Mouse (Mus musculus) midbrain, embryonic 15.5 days (tissue): ENCODE data around the gene Pdk2. TPM values are rescaled to one million over a fixed set of nuclear protein-coding genes. Genes with fewer than 3 reads are reported as not detected.

Source experiments
- ATAC-seq: fragments of 200-750 bp; cut with Nextera tagmentation; replicated peaks from 2 replicates; pipeline ENCODE4 v1.8.0; 2017; ENCODE audit warnings: moderate TSS enrichment
- H3K27ac ChIP-seq: fragments of 300-500 bp; sonication (generic); 2 replicates; pipeline ENCODE4 v1.5.1; 2015; ENCODE audit warnings: mild to moderate bottlenecking, inconsistent platforms
- H3K27me3 ChIP-seq: fragments of 300-500 bp; sonication (generic); replicated peaks from 2 replicates; pipeline ENCODE4 v1.6.1; 2015; ENCODE audit warnings: inconsistent platforms
- H3K36me3 ChIP-seq: fragments of 300-500 bp; sonication (generic); replicated peaks from 2 replicates; pipeline ENCODE4 v1.6.1; 2015; ENCODE audit warnings: inconsistent platforms
- H3K4me1 ChIP-seq: fragments of 300-500 bp; sonication (generic); 2 replicates; pipeline ENCODE4 v1.6.1; 2015; ENCODE audit warnings: inconsistent platforms
- H3K4me2 ChIP-seq: fragments of 300-500 bp; sonication (generic); 2 replicates; pipeline ENCODE4 v1.6.1; 2015; ENCODE audit warnings: inconsistent platforms, mild to moderate bottlenecking, moderate library complexity
- H3K4me3 ChIP-seq: fragments of 300-500 bp; sonication (generic); 2 replicates; pipeline ENCODE4 v1.5.1; 2015; ENCODE audit warnings: mild to moderate bottlenecking, inconsistent platforms
- H3K9ac ChIP-seq: fragments of 300-500 bp; sonication (generic); 2 replicates; pipeline ENCODE4 v1.6.1; 2015; ENCODE audit warnings: mild to moderate bottlenecking, inconsistent platforms
- H3K9me3 ChIP-seq: fragments of 300-500 bp; sonication (generic); 2 replicates; pipeline ENCODE4 v1.6.1; 2016; ENCODE audit warnings: inconsistent platforms
- WGBS: fragments of 180-500 bp; shearing (Covaris S2); methylation state at CpG from one replicate; pipeline ENCODE4 v1.1.7; 2015; ENCODE audit warnings: mixed read lengths; 5-methylcytosine and 5-hydroxymethylcytosine counted together
- polyA plus RNA-seq: library from polyadenylated mRNA; unstranded; fragments of >200 nt; fragmentation: Nextera tagmentation; extraction: Ambion mirVana; gene quantifications from 2 replicates; pipeline ENCODE4 v1.2.1, GENCODE M21; 2015

Gene Pdk2
- polyA plus RNA-seq, 1 experiment from 2014 or later, result 28.2 TPM

DNA sequence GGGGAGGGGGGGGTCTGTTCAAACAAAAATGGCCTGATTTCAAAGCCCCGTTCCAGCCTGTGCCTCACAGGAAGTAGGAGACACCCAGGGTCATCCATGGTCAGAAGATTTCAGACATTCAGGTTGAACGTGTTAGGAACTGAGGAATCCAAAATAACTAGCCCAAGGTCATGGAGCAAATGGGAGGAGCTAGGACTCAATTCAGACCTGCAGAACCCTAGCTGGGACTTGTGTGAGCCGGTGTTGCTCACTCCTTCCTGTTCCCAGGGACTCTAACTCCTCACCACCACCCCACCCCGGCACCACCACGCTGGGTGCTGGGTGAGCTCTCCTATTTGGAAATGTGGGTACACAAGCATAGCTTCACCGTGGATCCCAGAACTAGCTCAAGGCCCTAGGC, 53.8 kb downstream of the Pdk2 start:
- Histone ChIP-seq H3K9ac (no peak overlapping the region), H3K9me3 (no peaks in the 10 kb centered on the region), H3K4me1 (peaks cover 29% of the 10 kb centered on the region), H3K27ac (no peak overlapping the region), H3K4me3 (no peak overlapping the region), H3K4me2 (no peak overlapping the region), H3K27me3 (no peaks in the 10 kb centered on the region), H3K36me3 (no peaks in the 10 kb centered on the region)
- ATAC-seq, result no peak
- WGBS, result 34% methylated on average over 6 of the region's 6 CpGs

DNA sequence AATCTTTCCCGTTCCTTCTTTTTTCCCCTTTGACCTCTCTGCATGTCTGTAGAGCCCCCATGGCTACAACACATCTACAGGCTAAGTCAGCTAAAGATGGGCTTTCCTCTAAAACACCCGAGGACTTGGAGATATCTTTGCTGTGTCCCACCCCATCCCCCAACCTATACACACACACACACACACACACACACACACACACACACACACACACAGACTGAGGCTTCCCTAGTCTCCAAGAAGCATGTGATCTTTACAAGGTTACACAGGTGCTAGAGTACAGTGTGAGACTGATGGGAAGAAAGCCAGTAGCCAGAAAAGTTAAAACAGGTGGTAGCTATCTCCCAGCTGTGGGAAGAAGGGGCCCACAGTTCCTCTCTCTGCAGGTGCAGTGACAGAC, 54.7 kb downstream of the Pdk2 start:
- Histone ChIP-seq H3K9ac (no peak overlapping the region), H3K27me3 (no peaks in the 10 kb centered on the region), H3K4me1 (peaks cover 29% of the 10 kb centered on the region), H3K36me3 (no peaks in the 10 kb centered on the region), H3K9me3 (no peaks in the 10 kb centered on the region), H3K27ac (no peak overlapping the region), H3K4me2 (no peak overlapping the region), H3K4me3 (no peak overlapping the region)
- ATAC-seq, result no peak
- WGBS, result 51% methylated on average over 2 of the region's 2 CpGs

GRCm38 (mm10) chr11:94985822-94986221, 55.3 kb downstream of the Pdk2 start:
- 74% methylated on average over 5 of the region's 5 CpGs for WGBS
- Histone ChIP-seq H3K4me1 (peaks cover 29% of the 10 kb centered on the region), H3K27ac (no peak overlapping the region), H3K27me3 (no peaks in the 10 kb centered on the region), H3K9ac (no peak overlapping the region), H3K9me3 (no peaks in the 10 kb centered on the region), H3K4me2 (no peak overlapping the region), H3K36me3 (no peaks in the 10 kb centered on the region), H3K4me3 (no peak overlapping the region)
- ATAC-seq, result no peak

- Histone ChIP-seq H3K4me2 (no peak overlapping the region), H3K27me3 (no peaks in the 10 kb centered on the region), H3K27ac (no peak overlapping the region), H3K9me3 (no peaks in the 10 kb centered on the region), H3K4me3 (no peak overlapping the region), H3K9ac (no peak overlapping the region), H3K36me3 (no peaks in the 10 kb centered on the region), H3K4me1 (peaks cover 24% of the 10 kb centered on the region)
- 60% methylated on average over 1 of the region's 1 CpGs for WGBS
- ATAC-seq, result no peak
These were observed 56.0 kb downstream of the Pdk2 start for GRCm38 (mm10) chr11:94985140-94985539.

DNA sequence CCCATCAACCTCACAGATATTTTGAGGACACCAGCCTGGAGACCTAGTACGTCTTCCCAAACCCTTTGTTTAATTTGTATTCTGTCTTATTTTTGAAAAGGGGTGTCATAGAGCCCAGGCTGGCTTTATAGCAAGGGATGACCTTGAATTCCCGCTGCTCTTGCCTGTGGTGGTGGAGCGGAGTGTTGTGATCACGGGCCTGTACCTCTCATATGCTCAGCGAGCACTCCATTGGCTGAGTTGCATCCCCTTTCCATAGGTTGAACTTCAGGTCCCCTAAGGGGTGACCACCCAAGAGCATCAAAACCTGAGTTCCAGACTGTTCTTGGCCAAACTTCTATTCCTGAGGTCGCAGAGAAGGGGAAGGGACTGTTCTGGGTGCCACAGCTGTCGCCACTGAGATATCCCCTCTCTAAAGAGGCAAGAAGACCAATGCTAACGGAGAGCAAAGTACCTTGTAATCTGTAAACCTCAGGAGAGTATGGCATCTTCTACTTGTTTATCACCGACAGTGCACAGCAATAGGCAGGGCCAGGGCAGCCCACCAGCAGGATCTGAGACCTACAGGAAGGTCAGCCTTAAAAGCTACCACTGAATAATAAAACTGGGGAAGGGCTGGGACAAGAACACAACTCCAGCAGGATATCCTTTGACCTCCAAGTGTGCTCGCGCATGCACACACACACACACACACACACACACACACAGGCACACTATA, 61.5 kb downstream of the Pdk2 start:
- peak; percentile 34 for ATAC-seq

GRCm38 (mm10) chr11:94978947-94979346, 62.2 kb downstream of the Pdk2 start:
- peak overlapping the region; percentile 24 for H3K4me3 ChIP-seq
- peaks cover 22% of the 10 kb centered on the region for H3K4me1 ChIP-seq
- peak overlapping the region; percentile 91 for H3K27ac ChIP-seq
- H3K4me2 ChIP-seq, result peak overlapping the region; percentile 49
- under 1% methylated on average over 20 of the region's 20 CpGs for WGBS
- H3K9ac ChIP-seq, result peak overlapping the region; percentile 36
- no peaks in the 10 kb centered on the region for H3K27me3 ChIP-seq
- H3K9me3 ChIP-seq, result no peaks in the 10 kb centered on the region
- ATAC-seq, result peak; percentile 97
- H3K36me3 ChIP-seq, result no peaks in the 10 kb centered on the region

More for the DNA sequence above, 61.5 kb downstream of the Pdk2 start:
- Histone ChIP-seq H3K4me1 (peaks cover 22% of the 10 kb centered on the region), H3K36me3 (no peaks in the 10 kb centered on the region), H3K9me3 (no peaks in the 10 kb centered on the region), H3K4me3 (peak overlapping the region; percentile 24), H3K27me3 (no peaks in the 10 kb centered on the region), H3K4me2 (peak overlapping the region; percentile 49), H3K9ac (no peak overlapping the region), H3K27ac (peak overlapping the region; percentile 91)
- 77% methylated on average over 11 of the region's 11 CpGs for WGBS

- H3K4me1 ChIP-seq, result peaks cover 22% of the 10 kb centered on the region
- H3K27ac ChIP-seq, result peak overlapping the region; percentile 91
- 28% methylated on average over 9 of the region's 9 CpGs for WGBS
- H3K9ac ChIP-seq, result peak overlapping the region; percentile 36
- H3K9me3 ChIP-seq, result no peaks in the 10 kb centered on the region
- H3K36me3 ChIP-seq, result no peaks in the 10 kb centered on the region
- H3K27me3 ChIP-seq, result no peaks in the 10 kb centered on the region
- peak overlapping the region; percentile 24 for H3K4me3 ChIP-seq
- H3K4me2 ChIP-seq, result peak overlapping the region; percentile 49
- ATAC-seq, result peak; percentile 64
These were observed 62.8 kb downstream of the Pdk2 start for GRCm38 (mm10) chr11:94978178-94978915.

Other genes with a start within 250 kb of the Pdk2 start
- 82.7 and 92.9 TPM in 2 replicates for gene Col1a1, start 105.1 kb downstream of the Pdk2 start, polyA plus RNA-seq
- not detected in 2 replicates for gene Hils1, start 73.8 kb downstream of the Pdk2 start, polyA plus RNA-seq
- gene Sgca, start 65.0 kb downstream of the Pdk2 start, polyA plus RNA-seq, result not detected in 2 replicates
- gene Ppp1r9b, start 50.3 kb downstream of the Pdk2 start, polyA plus RNA-seq, result 20.5 and 22.2 TPM in 2 replicates
- gene Samd14, start 31.5 kb downstream of the Pdk2 start, polyA plus RNA-seq, result 171 and 177 TPM in 2 replicates
- 17.2 and 17.4 TPM in 2 replicates for gene Itga3, start 35.4 kb upstream of the Pdk2 start, polyA plus RNA-seq
- 0.17 and 0.20 TPM in 2 replicates for gene Dlx3, start 78.8 kb upstream of the Pdk2 start, polyA plus RNA-seq
- not detected in 2 replicates for gene Dlx4, start 104.9 kb upstream of the Pdk2 start, polyA plus RNA-seq
- gene Tac4, start 220.2 kb upstream of the Pdk2 start, polyA plus RNA-seq, result not detected in 2 replicates